ENCODE assay signal across 8 mouse cellular contexts in the genomic region with DNA sequence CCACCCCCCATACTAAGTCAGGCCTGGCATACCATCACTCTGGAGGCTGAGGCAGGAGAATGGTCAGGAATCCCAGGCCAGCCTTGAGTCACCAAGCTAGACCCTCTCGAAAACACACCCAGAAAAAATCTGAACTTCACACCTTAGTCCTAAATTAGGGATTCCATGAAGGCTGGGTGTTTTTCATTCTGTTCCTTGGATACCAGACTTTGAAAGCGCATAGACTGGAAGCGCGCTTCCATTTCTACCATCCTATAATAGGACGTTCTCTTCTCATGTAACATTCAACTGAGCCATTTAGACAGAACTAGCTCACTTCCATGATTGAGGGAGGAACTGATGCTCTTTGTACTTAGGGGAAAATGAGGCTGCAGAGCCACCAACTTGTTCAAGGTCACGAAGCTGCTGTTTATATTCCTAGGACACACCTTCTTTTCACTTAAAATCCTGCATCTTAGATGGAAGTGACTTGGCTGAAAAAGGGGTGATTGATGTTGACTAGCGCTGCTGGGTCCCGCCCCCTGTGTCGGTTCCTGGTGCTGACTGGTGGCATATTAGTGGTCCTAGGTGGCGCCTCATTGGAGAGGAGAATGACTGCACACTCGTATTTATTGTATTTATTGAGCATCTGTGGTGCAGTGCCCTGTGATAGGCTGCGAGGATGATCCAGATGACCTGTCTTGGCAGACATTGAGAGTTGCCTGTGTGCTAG. TPM values are rescaled to one million over a fixed set of nuclear protein-coding genes. Genes with fewer than 3 reads are reported as not detected.
DNase-seq lines count a peak whose midpoint lies in the region; ATAC-seq and TF ChIP-seq lines count a peak whose summit lies in the region.

No protein-coding gene starts in this region.

- H3K4me1 ChIP-seq in G1E (ENCODE audit: insufficient read depth, low read depth, low read length): peaks cover 43% of the 10 kb centered on the region
- H3K4me1 ChIP-seq in embryonic facial prominence, embryonic 14.5 days (ENCODE audit: control insufficient read depth, insufficient read depth, low read length): no peaks in the 10 kb centered on the region
- peaks cover 12% of the 10 kb centered on the region; the same call in 1 of the 2 replicates for H3K4me1 ChIP-seq in kidney, embryonic 14.5 days (ENCODE audit: control insufficient read depth, insufficient read depth, low read length)

- peak; percentile 8 for DNase-seq in kidney, adult 18-20 months
- DNase-seq in kidney, postnatal 10 days: no peak
- peak; percentile 42 for DNase-seq in G1E (ENCODE audit: low spot score)
- DNase-seq in embryonic facial prominence, embryonic 14.5 days (ENCODE audit: low spot score): no peak
- DNase-seq in mesoderm, embryonic 11.5 days (ENCODE audit: low read depth, low spot score): peak; percentile 24
- DNase-seq in urinary bladder, postnatal 36 days (ENCODE audit: low spot score in 2 of 2): no peak
- DNase-seq in testis, postnatal 10 days (ENCODE audit: low spot score): no peak

- no peak overlapping the region for H3K27ac ChIP-seq in embryonic facial prominence, embryonic 14.5 days (replicated peaks; ENCODE audit: low read depth, low read length)
- H3K27ac ChIP-seq in kidney, embryonic 14.5 days (ENCODE audit: low read depth, low read length): no peak overlapping the region; the same call in 1 of the 2 replicates

- H3K36me3 ChIP-seq in G1E (replicated peaks): peaks cover 72% of the 10 kb centered on the region
- H3K36me3 ChIP-seq in embryonic facial prominence, embryonic 14.5 days (ENCODE audit: control insufficient read depth, insufficient read depth, low read length): peaks cover 29% of the 10 kb centered on the region
- H3K36me3 ChIP-seq in kidney, embryonic 14.5 days (ENCODE audit: control insufficient read depth, insufficient read depth, low read length): peaks cover 23% of the 10 kb centered on the region

- H3K27me3 ChIP-seq in G1E (ENCODE audit: insufficient read depth, low read length): no peaks in the 10 kb centered on the region
- H3K27me3 ChIP-seq in embryonic facial prominence, embryonic 14.5 days (replicated peaks; ENCODE audit: control insufficient read depth, insufficient read depth, low read length): no peaks in the 10 kb centered on the region
- H3K27me3 ChIP-seq in kidney, embryonic 14.5 days (ENCODE audit: control insufficient read depth, insufficient read depth, low read length): no peaks in the 10 kb centered on the region

- TF ChIP-seq CTCF in G1E (IDR thresholded peaks at IDR 0.05; ENCODE audit: low read depth, low read length): no peak

- peak overlapping the region; percentile 79 for H3K4me2 ChIP-seq in embryonic facial prominence, embryonic 14.5 days (ENCODE audit: low read depth, low read length)
- peak overlapping the region; percentile 89 for H3K4me2 ChIP-seq in kidney, embryonic 14.5 days (replicated peaks; ENCODE audit: low read depth, low read length)

- peak overlapping the region; percentile 80 for H3K9ac ChIP-seq in embryonic facial prominence, embryonic 14.5 days (ENCODE audit: low read depth, low read length)
- peak overlapping the region; percentile 89 for H3K9ac ChIP-seq in kidney, embryonic 14.5 days (ENCODE audit: low read depth, low read length)

- WGBS in embryonic facial prominence, embryonic 14.5 days: 71% methylated on average over 12 of the region's 12 CpGs
- 71% methylated on average over 12 of the region's 12 CpGs for WGBS in kidney, embryonic 14.5 days

- ATAC-seq in G1E (ENCODE audit: extremely low read depth, insufficient number of reproducible peaks, low FRiP score, poor library complexity, severe bottlenecking): peak; percentile 47
- no peak for ATAC-seq in embryonic facial prominence, embryonic 14.5 days (ENCODE audit: low read depth)
- ATAC-seq in kidney, embryonic 14.5 days (ENCODE audit: low FRiP score, low TSS enrichment): no peak

- H3K4me3 ChIP-seq in G1E (ENCODE audit: low read depth, low read length): peak overlapping the region; percentile 86
- peak overlapping the region; percentile 71 for H3K4me3 ChIP-seq in embryonic facial prominence, embryonic 14.5 days (ENCODE audit: low read depth, low read length)
- H3K4me3 ChIP-seq in kidney, embryonic 14.5 days (ENCODE audit: low read length): peak overlapping the region; percentile 76

- no peaks in the 10 kb centered on the region for H3K9me3 ChIP-seq in G1E (replicated peaks)
- H3K9me3 ChIP-seq in embryonic facial prominence, embryonic 14.5 days (ENCODE audit: control insufficient read depth, low read length): no peaks in the 10 kb centered on the region
- H3K9me3 ChIP-seq in kidney, embryonic 14.5 days (ENCODE audit: control insufficient read depth, low read length): no peaks in the 10 kb centered on the region

RNA-seq across cellular contexts. Expression of gene Prmt3, which starts 0.9 kb away (rescaled TPM):
- total RNA-seq in G1E (2014; fragmentation: Nextera tagmentation) (111 and 112 TPM in 2 replicates), G1E (2017) (76.4 and 78.5 TPM in 2 replicates)
- 113 and 128 TPM in 2 replicates for polyA plus RNA-seq in G1E (2012)
- 53.0 and 57.8 TPM in 2 replicates for polyA plus RNA-seq in embryonic facial prominence, embryonic 14.5 days (2014; fragmentation: Nextera tagmentation; extraction: Ambion mirVana)
- 65.0 and 82.8 TPM in 2 replicates for polyA plus RNA-seq in kidney, embryonic 14.5 days (2014; fragmentation: Nextera tagmentation; extraction: Ambion mirVana)

RNA-seq across cellular contexts. Expression of gene Htatip2, which starts 20.1 kb away (rescaled TPM):
- 35.6 and 38.5 TPM in 2 replicates for total RNA-seq in G1E (2014; fragmentation: Nextera tagmentation)
- total RNA-seq in G1E (2017): 25.5 and 27.8 TPM in 2 replicates
- polyA plus RNA-seq in G1E (2012): 13.1 and 14.0 TPM in 2 replicates
- polyA plus RNA-seq in embryonic facial prominence, embryonic 14.5 days (2014; fragmentation: Nextera tagmentation; extraction: Ambion mirVana): 10.5 TPM in 2 replicates
- 6.5 and 6.8 TPM in 2 replicates for polyA plus RNA-seq in kidney, embryonic 14.5 days (2014; fragmentation: Nextera tagmentation; extraction: Ambion mirVana)

Comparison
In these comparisons a context has a peak if more than half of its experiments do, and no peak if none do; other contexts are left out.
1. DNase-seq: peak in kidney, adult 18-20 months (single experiment), G1E (single experiment) and mesoderm, embryonic 11.5 days (single experiment); none in kidney, postnatal 10 days (single experiment), embryonic facial prominence, embryonic 14.5 days (single experiment), urinary bladder, postnatal 36 days (0 of 2) and testis, postnatal 10 days (single experiment).
2. Peak in every context shown above with its lines, with median percentiles within 50 percentile points of each other: H3K4me3 ChIP-seq.